Mouse (Mus musculus) kidney, postnatal 10 days (tissue): ENCODE data around the gene 2310009B15Rik.

Experiments used
- DNase-seq: peaks from one replicate; pipeline ENCODE4 v3.0.0; 2021; ENCODE audit warnings: mixed read lengths

2310009B15Rik gene

DNA sequence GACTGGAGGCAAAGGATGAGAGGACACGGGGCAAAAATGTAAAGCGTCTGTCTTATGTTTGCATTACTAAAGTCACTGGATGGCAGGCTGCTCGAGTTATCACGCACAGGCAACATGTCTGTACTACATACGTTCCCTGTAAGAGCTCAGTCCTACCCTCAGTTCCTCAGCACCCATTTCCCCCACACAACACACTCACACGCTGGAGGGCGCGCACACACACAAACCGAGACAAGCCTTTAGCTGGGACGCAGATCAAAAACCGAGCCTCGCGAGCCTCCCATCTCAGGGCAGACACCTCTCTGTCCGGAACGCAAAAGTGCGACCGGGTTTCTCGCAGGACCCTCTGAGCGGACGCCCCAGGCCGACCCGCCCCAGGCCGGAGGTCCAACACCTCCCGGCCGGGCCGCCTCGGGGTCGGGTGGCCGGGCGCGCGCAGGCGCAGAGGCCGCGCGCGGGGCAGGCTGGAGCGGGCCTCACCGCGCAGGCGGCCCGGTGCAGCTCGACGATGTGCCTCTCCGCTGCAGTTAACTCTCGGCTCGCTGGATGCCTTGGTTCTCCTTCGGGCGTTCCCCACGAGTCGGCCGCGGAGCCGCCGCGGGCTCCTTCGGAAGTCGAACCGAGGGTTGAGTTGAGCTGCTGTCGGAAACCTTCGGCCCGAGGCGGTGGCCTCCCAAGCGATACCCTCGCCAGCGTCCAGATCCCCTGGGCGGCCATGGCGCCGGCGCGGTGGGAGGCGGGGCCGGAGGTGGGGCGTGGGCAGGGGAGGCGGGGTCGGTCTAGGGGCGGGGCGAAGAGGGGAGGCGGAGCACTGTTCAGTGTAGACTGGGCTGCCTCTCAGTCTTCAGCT is at the start of gene 2310009B15Rik:
TSS of gene 2310009B15Rik (minus strand) at position 752 of the 850 bp plus-strand sequence.
- peak; percentile 93 for DNase-seq

GRCm38 (mm10) chr1:138906256-138906655 is 49.6 kb upstream of the 2310009B15Rik start:
- DNase-seq, result no peak

- no peak for DNase-seq
Observed at GRCm38 (mm10) chr1:138905092-138905765, 48.6 kb upstream of the 2310009B15Rik start.

DNA sequence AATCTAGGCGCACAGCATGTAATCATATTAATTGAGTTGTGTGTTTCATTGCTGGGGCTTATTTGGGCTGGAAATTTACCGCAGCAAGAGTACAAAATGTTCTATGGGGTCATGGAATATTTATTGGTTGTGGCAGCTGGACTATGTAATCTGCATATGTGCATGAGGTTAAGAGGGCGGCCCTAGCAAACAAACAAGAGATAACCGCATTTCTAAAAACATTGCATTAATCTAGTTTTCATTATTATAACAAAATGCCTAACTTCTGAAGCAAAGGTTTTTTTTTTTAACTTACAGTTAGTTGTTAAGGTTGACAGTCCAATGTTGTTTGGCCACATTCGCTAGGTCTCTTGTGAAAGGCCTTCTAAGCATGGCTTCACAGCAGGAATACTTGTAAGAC is 47.2 kb upstream of the 2310009B15Rik start:
- DNase-seq, result no peak

DNA sequence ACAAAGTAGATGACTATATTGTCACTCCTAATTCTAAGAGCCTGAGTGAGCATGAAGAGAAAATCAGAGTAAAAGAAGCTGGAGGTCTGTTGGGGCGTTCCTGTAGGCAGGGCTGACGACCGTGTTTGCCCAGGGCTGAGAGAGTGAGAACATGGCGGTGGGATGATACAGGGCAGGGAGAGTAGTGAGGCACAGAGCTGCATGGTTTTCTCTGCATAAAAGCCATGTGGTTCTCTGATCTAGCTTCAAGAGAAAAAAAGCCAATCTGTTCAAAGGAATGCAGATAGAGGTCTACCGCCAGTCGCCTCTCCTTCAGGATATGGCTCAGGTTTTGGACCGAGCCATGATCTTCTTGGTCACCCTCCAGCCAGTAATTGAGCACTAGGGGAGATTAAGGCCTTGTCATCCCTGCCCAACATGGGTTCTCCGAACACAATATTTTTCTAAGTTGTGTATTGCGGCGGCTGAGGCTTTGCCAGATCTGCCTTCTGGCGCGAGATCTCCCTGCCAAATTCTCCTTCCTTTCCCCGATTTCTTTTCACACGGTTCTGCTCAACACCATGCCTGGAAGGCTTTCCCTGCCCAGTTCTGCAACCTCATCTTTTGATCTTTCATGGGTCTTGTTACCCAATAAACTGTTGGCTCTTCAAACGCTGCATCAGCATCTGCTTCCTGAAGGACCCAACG is 44.9 kb upstream of the 2310009B15Rik start:
- no peak for DNase-seq

DNA sequence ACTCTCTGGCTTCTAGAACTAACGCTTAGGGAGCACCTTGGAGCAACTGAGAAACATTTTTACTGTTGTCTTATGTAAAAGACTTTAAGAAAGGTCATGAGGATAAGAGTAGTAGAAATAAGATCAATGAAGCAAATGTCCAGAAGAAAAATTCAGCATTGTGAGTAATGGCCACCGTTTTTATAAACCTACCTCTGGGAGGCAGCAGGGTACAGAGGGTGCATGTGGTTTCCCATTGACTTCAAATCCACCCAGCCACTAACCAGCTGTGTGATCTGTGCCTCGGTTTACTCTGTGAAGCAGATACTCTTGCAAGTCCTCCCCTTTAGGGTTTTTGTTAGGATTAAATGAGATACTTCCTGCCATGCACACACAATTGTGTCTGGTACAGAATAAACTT is 39.4 kb upstream of the 2310009B15Rik start:
- DNase-seq, result no peak

- DNase-seq, result no peak
Observed at GRCm38 (mm10) chr1:138877470-138878254, 21.0 kb upstream of the 2310009B15Rik start.

DNA sequence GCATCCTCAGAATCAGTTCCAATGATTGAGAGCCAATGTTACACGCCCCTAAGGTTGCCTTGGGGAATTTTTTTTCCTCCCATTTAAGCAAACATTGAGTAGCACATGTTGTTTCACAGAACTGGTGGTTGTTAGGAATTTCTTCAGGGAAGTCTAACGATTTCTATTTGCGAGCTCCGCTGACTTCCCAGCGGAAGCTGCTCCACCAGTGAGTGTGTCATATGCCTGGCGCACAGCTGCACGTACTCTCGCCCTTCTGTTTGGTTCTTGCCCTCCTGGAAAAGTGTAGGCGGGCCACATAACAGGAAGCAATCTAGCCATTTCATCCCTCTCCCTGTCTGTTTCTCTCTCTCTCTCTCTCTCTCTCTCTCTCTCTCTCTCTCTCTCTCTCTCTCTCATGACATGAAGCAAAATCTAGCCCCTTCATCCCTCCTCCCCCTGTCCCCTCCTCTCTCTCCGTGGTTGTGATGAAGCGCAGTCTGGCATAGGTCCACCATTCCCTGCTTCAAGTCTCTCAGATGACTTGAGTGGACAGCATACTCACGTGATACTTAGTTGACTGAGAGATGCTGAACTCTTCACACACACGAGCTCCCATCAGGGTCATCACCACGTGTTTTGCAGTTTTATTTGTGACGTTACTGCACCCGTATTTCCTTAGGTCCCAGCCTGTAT is 19.9 kb upstream of the 2310009B15Rik start:
- DNase-seq, result no peak

- DNase-seq, result no peak
Observed at GRCm38 (mm10) chr1:138850823-138851222, 5.8 kb downstream of the 2310009B15Rik start.

- no peak for DNase-seq
Observed at GRCm38 (mm10) chr1:138850161-138850539, 6.5 kb downstream of the 2310009B15Rik start.

- no peak for DNase-seq
Observed at GRCm38 (mm10) chr1:138849531-138850160, 7.0 kb downstream of the 2310009B15Rik start.

- DNase-seq, result peak; percentile 45
Observed at GRCm38 (mm10) chr1:138848511-138849109, 8.0 kb downstream of the 2310009B15Rik start, which contains the start of gene Lhx9. Lhx9 (minus strand) TSS chr1:138848577.

DNA sequence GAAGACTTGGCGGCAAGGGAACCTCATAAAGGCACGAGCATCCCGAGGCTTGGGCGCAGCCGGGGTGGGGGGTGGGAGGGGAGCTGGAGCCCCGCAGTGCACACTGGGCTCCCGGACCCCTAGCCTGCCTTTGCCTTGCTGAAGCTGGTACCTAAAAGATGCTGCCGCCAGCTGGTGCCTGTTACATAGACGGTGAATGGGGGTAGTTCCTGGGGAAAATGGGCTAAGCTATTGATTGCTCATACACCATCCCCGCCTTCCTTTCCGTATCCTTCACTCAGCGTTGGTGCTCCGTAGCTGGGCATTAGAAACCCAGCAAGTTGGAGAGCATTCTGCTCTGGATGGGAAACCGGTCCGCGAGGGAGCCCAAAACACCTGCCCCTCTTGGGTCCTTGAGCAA is 8.6 kb downstream of the 2310009B15Rik start:
- DNase-seq, result no peak

- no peak for DNase-seq
Observed at GRCm38 (mm10) chr1:138847146-138847545, 9.5 kb downstream of the 2310009B15Rik start.

GRCm38 (mm10) chr1:138846581-138846980 is 10.1 kb downstream of the 2310009B15Rik start:
- DNase-seq, result no peak

DNA sequence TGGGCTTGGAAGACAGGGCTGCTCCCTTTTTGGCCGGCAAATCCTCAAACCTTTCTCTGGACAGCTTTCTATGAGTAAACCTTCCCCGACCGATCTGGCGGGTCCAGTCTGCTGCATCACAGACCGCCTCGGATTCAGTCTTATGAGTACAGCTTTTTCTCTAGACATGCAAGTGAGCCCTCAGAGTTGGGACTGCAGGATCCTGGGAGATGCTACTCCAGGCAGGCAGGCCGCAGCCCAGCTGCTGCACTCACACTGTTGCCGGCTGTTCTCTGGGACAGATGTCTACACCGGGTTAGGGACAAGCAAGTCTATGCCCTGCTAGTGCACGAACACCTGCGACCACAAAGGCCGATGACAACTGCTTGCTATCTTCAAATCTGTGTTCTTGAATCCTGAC is 10.5 kb downstream of the 2310009B15Rik start:
- no peak for DNase-seq

- no peak for DNase-seq
Observed at GRCm38 (mm10) chr1:138845481-138845880, 11.2 kb downstream of the 2310009B15Rik start.

DNA sequence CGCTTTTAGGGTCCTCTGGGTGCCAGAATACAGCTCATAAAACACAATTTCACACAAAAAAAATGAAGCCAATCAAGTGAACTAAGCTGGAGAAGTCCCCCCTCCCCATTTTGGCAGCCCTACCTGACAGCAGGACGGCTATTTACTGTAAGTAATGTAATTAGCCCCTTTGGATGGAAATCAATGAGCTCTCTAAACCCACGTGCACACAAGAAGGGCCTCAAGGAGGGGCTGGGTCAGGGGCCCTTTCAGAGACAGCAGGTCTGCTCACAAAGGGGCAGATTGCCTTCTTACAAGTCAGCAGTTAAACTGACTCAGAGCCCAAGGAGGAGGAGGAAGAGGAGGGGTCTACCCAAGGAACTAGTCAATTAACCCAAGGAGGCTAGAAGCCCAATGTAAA is 12.5 kb downstream of the 2310009B15Rik start:
- DNase-seq, result no peak

GRCm38 (mm10) chr1:138843361-138844091 is 13.1 kb downstream of the 2310009B15Rik start:
- DNase-seq, result no peak

DNA sequence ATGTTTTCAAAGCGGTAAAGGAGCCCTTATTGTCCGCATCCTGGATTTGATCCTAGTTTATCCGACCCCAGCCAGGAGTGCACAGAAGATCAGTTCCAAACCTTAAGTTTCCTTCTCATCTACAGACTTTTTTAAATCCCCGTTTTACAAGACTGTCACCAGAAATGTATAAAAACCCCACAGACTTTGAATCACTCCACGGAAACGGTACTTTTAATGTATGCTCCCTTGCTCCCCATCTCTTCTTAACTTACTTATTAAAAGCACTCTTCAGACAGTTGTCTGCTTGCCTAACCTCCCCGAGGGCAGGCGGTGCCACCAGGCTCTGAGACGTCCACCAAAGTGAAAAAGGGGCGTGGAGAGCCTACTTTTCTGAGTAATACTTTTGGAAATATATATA is 13.9 kb downstream of the 2310009B15Rik start:
- no peak for DNase-seq
